Mouse (Mus musculus): ENCODE data around the gene Smad6. TPM values are rescaled to one million over a fixed set of nuclear protein-coding genes. Genes with fewer than 3 reads are reported as not detected.

Smad6 gene
- polyA plus RNA-seq, 1 experiment: 2.0 TPM

- H3K27me3 ChIP-seq (ENCODE audit: control insufficient read depth, insufficient read depth, low read length): no peaks in the 10 kb centered on the region
- WGBS: 55% methylated on average over 4 of the region's 4 CpGs
- no peak for DNase-seq
- H3K4me3 ChIP-seq (replicated peaks; ENCODE audit: insufficient read depth, low read depth, low read length): no peak overlapping the region
- TF ChIP-seq CTCF (IDR thresholded peaks at IDR 0.05; ENCODE audit: borderline replicate concordance, insufficient read depth, low read depth, low read length) (no peak), POLR2A (IDR thresholded peaks at IDR 0.05; ENCODE audit: borderline replicate concordance, insufficient read depth, low read length) (no peak)
- H3K27ac ChIP-seq (ENCODE audit: insufficient read depth, low read length): no peak overlapping the region
- peaks cover 13% of the 10 kb centered on the region for H3K4me1 ChIP-seq (ENCODE audit: control insufficient read depth, insufficient read depth, low read length)
These were observed 56.3 kb downstream of the Smad6 start for GRCm38 (mm10) chr9:63965579-63965981.

- H3K27ac ChIP-seq (ENCODE audit: insufficient read depth, low read length): no peak overlapping the region
- no peak overlapping the region for H3K4me3 ChIP-seq (replicated peaks; ENCODE audit: insufficient read depth, low read depth, low read length)
- TF ChIP-seq CTCF (IDR thresholded peaks at IDR 0.05; ENCODE audit: borderline replicate concordance, insufficient read depth, low read depth, low read length) (no peak), POLR2A (IDR thresholded peaks at IDR 0.05; ENCODE audit: borderline replicate concordance, insufficient read depth, low read length) (no peak)
- WGBS: 95% methylated on average over 6 of the region's 6 CpGs
- no peaks in the 10 kb centered on the region for H3K27me3 ChIP-seq (ENCODE audit: control insufficient read depth, insufficient read depth, low read length)
- DNase-seq: no peak
- peaks cover 8% of the 10 kb centered on the region; the same call in 1 of the 2 replicates for H3K4me1 ChIP-seq (ENCODE audit: control insufficient read depth, insufficient read depth, low read length)
These were observed 60.0 kb downstream of the Smad6 start for GRCm38 (mm10) chr9:63961881-63962280.

- WGBS: 45% methylated on average over 4 of the region's 4 CpGs
These were observed 61.1 kb downstream of the Smad6 start for GRCm38 (mm10) chr9:63960829-63961185.

GRCm38 (mm10) chr9:63959933-63960828, 61.7 kb downstream of the Smad6 start:
- Histone ChIP-seq H3K4me1 (ENCODE audit: control insufficient read depth, insufficient read depth, low read length) (peaks cover 8% of the 10 kb centered on the region; the same call in 1 of the 2 replicates), H3K27me3 (ENCODE audit: control insufficient read depth, insufficient read depth, low read length) (no peaks in the 10 kb centered on the region), H3K27ac (ENCODE audit: insufficient read depth, low read length) (no peak overlapping the region), H3K4me3 (replicated peaks; ENCODE audit: insufficient read depth, low read depth, low read length) (no peak overlapping the region)
- DNase-seq: no peak
- WGBS: 35% methylated on average over 21 of the region's 21 CpGs
- TF ChIP-seq POLR2A (IDR thresholded peaks at IDR 0.05; ENCODE audit: borderline replicate concordance, insufficient read depth, low read length) (no peak), CTCF (IDR thresholded peaks at IDR 0.05; ENCODE audit: borderline replicate concordance, insufficient read depth, low read depth, low read length) (no peak)

More at GRCm38 (mm10) chr9:63960829-63961185, 61.1 kb downstream of the Smad6 start:
- no peak overlapping the region for H3K27ac ChIP-seq (ENCODE audit: insufficient read depth, low read length)
- TF ChIP-seq POLR2A (IDR thresholded peaks at IDR 0.05; ENCODE audit: borderline replicate concordance, insufficient read depth, low read length) (no peak), CTCF (IDR thresholded peaks at IDR 0.05; ENCODE audit: borderline replicate concordance, insufficient read depth, low read depth, low read length) (no peak)
- peak in 1 of 2 experiments; percentile 32 for DNase-seq
- H3K4me1 ChIP-seq (ENCODE audit: control insufficient read depth, insufficient read depth, low read length): peaks cover 8% of the 10 kb centered on the region; the same call in 1 of the 2 replicates
- no peaks in the 10 kb centered on the region for H3K27me3 ChIP-seq (ENCODE audit: control insufficient read depth, insufficient read depth, low read length)
- H3K4me3 ChIP-seq (replicated peaks; ENCODE audit: insufficient read depth, low read depth, low read length): no peak overlapping the region

- peak in 1 of 2 experiments; percentile 14 for DNase-seq
- 80% methylated on average over 17 of the region's 17 CpGs for WGBS
- H3K4me1 ChIP-seq (ENCODE audit: control insufficient read depth, insufficient read depth, low read length): peaks cover 8% of the 10 kb centered on the region; the same call in 1 of the 2 replicates
- peak; percentile 15; the same call in 1 of the 2 replicates for TF ChIP-seq CTCF (IDR thresholded peaks at IDR 0.05; ENCODE audit: borderline replicate concordance, insufficient read depth, low read depth, low read length)
- no peak for TF ChIP-seq POLR2A (IDR thresholded peaks at IDR 0.05; ENCODE audit: borderline replicate concordance, insufficient read depth, low read length)
- no peaks in the 10 kb centered on the region for H3K27me3 ChIP-seq (ENCODE audit: control insufficient read depth, insufficient read depth, low read length)
- no peak overlapping the region for H3K4me3 ChIP-seq (replicated peaks; ENCODE audit: insufficient read depth, low read depth, low read length)
- H3K27ac ChIP-seq (ENCODE audit: insufficient read depth, low read length): no peak overlapping the region
These were observed 62.5 kb downstream of the Smad6 start for GRCm38 (mm10) chr9:63959129-63959932.

- no peak for DNase-seq
- Histone ChIP-seq H3K27me3 (ENCODE audit: control insufficient read depth, insufficient read depth, low read length) (no peaks in the 10 kb centered on the region), H3K4me3 (replicated peaks; ENCODE audit: insufficient read depth, low read depth, low read length) (no peak overlapping the region), H3K4me1 (ENCODE audit: control insufficient read depth, insufficient read depth, low read length) (peaks cover 8% of the 10 kb centered on the region; the same call in 1 of the 2 replicates), H3K27ac (ENCODE audit: insufficient read depth, low read length) (no peak overlapping the region)
- TF ChIP-seq POLR2A (IDR thresholded peaks at IDR 0.05; ENCODE audit: borderline replicate concordance, insufficient read depth, low read length) (no peak), CTCF (IDR thresholded peaks at IDR 0.05; ENCODE audit: borderline replicate concordance, insufficient read depth, low read depth, low read length) (no peak)
- 47% methylated on average over 15 of the region's 15 CpGs for WGBS
These were observed 63.4 kb downstream of the Smad6 start for GRCm38 (mm10) chr9:63958337-63959030.

GRCm38 (mm10) chr9:63957647-63958185, 64.1 kb downstream of the Smad6 start:
- Histone ChIP-seq H3K4me3 (replicated peaks; ENCODE audit: insufficient read depth, low read depth, low read length) (no peak overlapping the region), H3K27me3 (ENCODE audit: control insufficient read depth, insufficient read depth, low read length) (no peaks in the 10 kb centered on the region), H3K27ac (ENCODE audit: insufficient read depth, low read length) (no peak overlapping the region), H3K4me1 (ENCODE audit: control insufficient read depth, insufficient read depth, low read length) (peaks cover 8% of the 10 kb centered on the region; the same call in 1 of the 2 replicates)
- 88% methylated on average over 11 of the region's 11 CpGs for WGBS
- TF ChIP-seq CTCF (IDR thresholded peaks at IDR 0.05; ENCODE audit: borderline replicate concordance, insufficient read depth, low read depth, low read length): no peak
- TF ChIP-seq POLR2A (IDR thresholded peaks at IDR 0.05; ENCODE audit: borderline replicate concordance, insufficient read depth, low read length): no peak
- no peak for DNase-seq
